Mouse (Mus musculus) brain, embryonic 14.5 days (tissue): ENCODE results near the gene Sike1.

ENCODE experiments used
- CTCF ChIP-seq: fragments of 200-500 bp; IDR thresholded peaks from 2 replicates; pipeline ENCODE4 v1.5.1; 2012; ENCODE audit warnings: inconsistent platforms, mild to moderate bottlenecking, moderate library complexity, borderline replicate concordance; ENCODE audit not compliant: insufficient read depth, insufficient read length; ENCODE audit errors: extremely low read depth
- POLR2A ChIP-seq: fragments of 200-500 bp; IDR thresholded peaks from 2 replicates; pipeline ENCODE4 v1.6.1; 2012; ENCODE audit warnings: mild to moderate bottlenecking, inconsistent platforms, borderline replicate concordance; ENCODE audit not compliant: poor library complexity, insufficient read depth, insufficient read length, severe bottlenecking; ENCODE audit errors: extremely low read depth

DNA sequence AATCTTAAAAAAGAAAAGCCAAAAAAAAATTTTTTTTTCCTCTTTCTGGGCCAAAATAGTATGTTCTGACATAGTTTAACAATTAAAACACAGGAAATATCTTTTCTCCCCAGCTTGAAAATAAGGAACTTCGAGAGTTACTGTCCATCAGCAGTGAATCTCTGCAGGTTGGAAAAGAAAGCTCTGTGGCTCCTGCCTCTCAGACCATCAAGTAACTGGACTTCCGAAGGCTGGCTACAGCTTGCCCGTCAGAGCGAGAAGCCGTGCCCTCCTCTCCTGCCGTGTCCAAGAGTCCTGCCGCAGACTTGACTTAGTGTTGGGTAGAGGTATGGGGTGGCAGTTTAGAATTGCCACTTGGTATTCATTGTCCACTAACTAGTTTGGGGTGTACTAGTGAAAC, 6.1 kb downstream of the Sike1 start:
- TF ChIP-seq POLR2A (no peak), CTCF (no peak)
